Mouse (Mus musculus) layer of hippocampus, adult 9-10 months (tissue): ENCODE measurements at regions not wholly inside any gene's neighbourhood (a gene's known extent, or its start where the extent isn't known, plus 50 kb on each side); places are given as distances from the start of the nearest gene placed in this dataset.

ENCODE experiments used
- DNase-seq: peaks from one replicate; pipeline ENCODE4 v3.0.0; 2022; ENCODE audit warnings: low spot score

GRCm38 (mm10) chr7:129049726-129050125 is 207.1 kb upstream of the Plpp4 start:
- peak; percentile 8 for DNase-seq

GRCm38 (mm10) chr7:129050675-129051074 is 206.2 kb upstream of the Plpp4 start:
- no peak for DNase-seq

- no peak for DNase-seq
Observed at GRCm38 (mm10) chr7:129066891-129067290, 189.9 kb upstream of the Plpp4 start.

GRCm38 (mm10) chr7:129068137-129068536 is 188.7 kb upstream of the Plpp4 start:
- no peak for DNase-seq

- DNase-seq, result no peak
Observed at GRCm38 (mm10) chr7:129079786-129080185, 177.0 kb upstream of the Plpp4 start.

GRCm38 (mm10) chr7:129091441-129091840 is 165.4 kb upstream of the Plpp4 start:
- DNase-seq, result no peak

GRCm38 (mm10) chr7:129096374-129097069 is 160.3 kb upstream of the Plpp4 start:
- no peak for DNase-seq

- peak; percentile 18 for DNase-seq
Observed at GRCm38 (mm10) chr7:129102437-129102836, 154.4 kb upstream of the Plpp4 start.

- DNase-seq, result no peak
Observed at GRCm38 (mm10) chr7:129134176-129134575, 122.7 kb upstream of the Plpp4 start.

GRCm38 (mm10) chr7:129134661-129135215 is 122.1 kb upstream of the Plpp4 start:
- no peak for DNase-seq

- DNase-seq, result no peak
Observed at GRCm38 (mm10) chr7:129137303-129137990, 119.4 kb upstream of the Plpp4 start.

- no peak for DNase-seq
Observed at GRCm38 (mm10) chr7:129141942-129142598, 114.8 kb upstream of the Plpp4 start.

- no peak for DNase-seq
Observed at GRCm38 (mm10) chr7:129142599-129142949, 114.3 kb upstream of the Plpp4 start.

- DNase-seq, result no peak
Observed at GRCm38 (mm10) chr7:129155577-129155976, 101.3 kb upstream of the Plpp4 start.

GRCm38 (mm10) chr7:129169971-129170370 is 86.9 kb upstream of the Plpp4 start:
- DNase-seq, result peak; percentile 20

- no peak for DNase-seq
Observed at GRCm38 (mm10) chr7:129190933-129191332, 65.9 kb upstream of the Plpp4 start.

- no peak for DNase-seq
Observed at GRCm38 (mm10) chr7:129207029-129207428, 49.8 kb upstream of the Plpp4 start.
